Mouse (Mus musculus) liver, embryonic 16.5 days (tissue): ENCODE measurements around the gene Gm10600. TPM values are rescaled to one million over a fixed set of nuclear protein-coding genes. Genes with fewer than 3 reads are reported as not detected.
"Not testable (repeated sequence)": the region's sequence is repeated elsewhere in the genome, so short reads cannot be mapped to it uniquely, and the experiment has no call there.

ENCODE experiments used
- ATAC-seq: fragments of 200-750 bp; cut with Nextera tagmentation; 2 replicates; pipeline ENCODE4 v1.8.0; 2017; ENCODE audit warnings: low read depth, mild to moderate bottlenecking, moderate number of reproducible peaks, moderate library complexity
- H3K27ac ChIP-seq: fragments of 300-500 bp; sonication (generic); 2 replicates; pipeline ENCODE4 v1.5.1; 2014; ENCODE audit warnings: mild to moderate bottlenecking, low read length
- H3K27me3 ChIP-seq: fragments of 300-500 bp; sonication (generic); 2 replicates; pipeline ENCODE4 v1.6.1; 2014; ENCODE audit warnings: low read depth, low read length, mixed read lengths; ENCODE audit not compliant: control insufficient read depth, insufficient read depth
- H3K36me3 ChIP-seq: fragments of 300-500 bp; sonication (generic); 2 replicates; pipeline ENCODE4 v1.6.1; 2014; ENCODE audit warnings: mild to moderate bottlenecking; ENCODE audit not compliant: control insufficient read depth, insufficient read depth
- H3K4me1 ChIP-seq: fragments of 300-500 bp; sonication (generic); 2 replicates; pipeline ENCODE4 v1.6.1; 2014; ENCODE audit warnings: low read depth, low read length, mixed read lengths; ENCODE audit not compliant: control insufficient read depth
- H3K4me2 ChIP-seq: fragments of 300-500 bp; sonication (generic); 2 replicates; pipeline ENCODE4 v1.6.1; 2014; ENCODE audit warnings: low read depth, low read length, mixed read lengths
- H3K4me3 ChIP-seq: fragments of 300-500 bp; sonication (generic); 2 replicates; pipeline ENCODE4 v1.5.1; 2014; ENCODE audit warnings: low read depth, mild to moderate bottlenecking, low read length
- H3K9ac ChIP-seq: fragments of 300-500 bp; sonication (generic); 2 replicates; pipeline ENCODE4 v1.6.1; 2014; ENCODE audit warnings: low read depth, low read length
- H3K9me3 ChIP-seq: fragments of 300-500 bp; sonication (generic); replicated peaks from 2 replicates; pipeline ENCODE4 v1.6.1; 2016; ENCODE audit warnings: low read length; ENCODE audit not compliant: control insufficient read depth
- WGBS: fragments of 180-500 bp; shearing (Covaris S2); extraction: QIAGEN DNeasy Blood & Tissue Kit; methylation state at CpG from one replicate; pipeline ENCODE4 v1.1.7; 2014; ENCODE audit not compliant: insufficient replicate concordance; 5-methylcytosine and 5-hydroxymethylcytosine counted together
- polyA plus RNA-seq: library from polyadenylated mRNA; unstranded; fragments of >200 nt; fragmentation: Nextera tagmentation; extraction: Ambion mirVana; gene quantifications from 2 replicates; pipeline ENCODE4 v1.2.1, GENCODE M21; 2015

The Gm10600 gene
- 0.05 TPM in 1 of 2 replicates, not detected in the other for polyA plus RNA-seq

DNA sequence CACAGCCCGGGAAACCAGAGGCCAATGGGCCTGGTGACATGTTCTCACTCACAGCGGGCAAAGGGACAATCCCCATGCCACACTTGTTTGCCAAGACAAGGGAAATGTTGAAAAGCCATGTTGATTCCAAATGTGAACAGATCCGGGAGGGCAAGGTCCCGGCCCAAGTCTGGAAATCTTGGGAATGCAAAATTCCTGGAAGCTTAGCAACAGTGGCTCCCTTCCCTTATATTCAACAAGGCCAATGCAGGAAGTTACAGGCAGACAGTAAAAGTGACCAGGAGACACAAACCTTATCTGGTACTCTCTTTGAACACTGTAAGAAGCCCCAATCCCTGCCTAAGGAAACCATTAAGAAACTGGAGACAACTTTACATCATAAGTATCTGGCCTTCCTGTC, at the start of gene Gm10600:
Gene Gm10600, plus strand, starts transcription at position 301 of the 400 bp plus-strand sequence.
- H3K4me1 ChIP-seq = not testable (repeated sequence)
- WGBS = no CpG with 5 or more reads among the region's 4 CpGs

DNA sequence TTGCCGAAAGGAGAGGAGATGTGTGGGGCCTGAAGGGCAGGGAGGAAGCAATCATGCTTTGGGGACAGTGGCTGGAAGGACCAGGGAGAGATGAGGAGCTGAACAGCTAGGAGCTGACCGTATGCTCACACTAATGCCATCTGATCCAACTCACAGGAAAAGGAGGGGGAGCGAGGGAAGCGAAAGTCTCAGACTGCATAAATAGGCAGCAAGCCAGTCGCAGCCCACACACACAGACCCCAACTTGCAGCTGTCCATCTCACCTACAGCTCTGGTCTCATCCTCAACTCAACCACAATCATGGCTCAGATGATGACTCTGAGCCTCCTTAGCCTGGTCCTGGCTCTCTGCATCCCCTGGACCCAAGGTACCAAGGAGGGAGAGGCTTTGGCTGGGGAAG, 15.0 kb downstream of the Gm10600 start, which contains the start of gene Ccl21b:
Gene Ccl21b, plus strand, starts transcription at position 301 of the 400 bp plus-strand sequence.
- WGBS = no CpG with 5 or more reads among the region's 5 CpGs
- ATAC-seq = not testable (repeated sequence)

More for the DNA sequence above, at the start of gene Gm10600:
- not testable (repeated sequence) for H3K4me2 ChIP-seq, ATAC-seq, H3K4me3 ChIP-seq, H3K36me3 ChIP-seq, H3K27me3 ChIP-seq, H3K27ac ChIP-seq, H3K9me3 ChIP-seq, H3K9ac ChIP-seq

More for the DNA sequence above, 15.0 kb downstream of the Gm10600 start, which contains the start of gene Ccl21b:
- not testable (repeated sequence) for H3K9ac ChIP-seq, H3K27ac ChIP-seq, H3K27me3 ChIP-seq, H3K4me1 ChIP-seq, H3K4me3 ChIP-seq, H3K36me3 ChIP-seq, H3K4me2 ChIP-seq, H3K9me3 ChIP-seq

Other genes starting within 250 kb of the Gm10600 start
- not detected in 2 replicates for gene Gm21093, start 205.9 kb upstream of the Gm10600 start, polyA plus RNA-seq
- gene Gm3893, start 149.4 kb upstream of the Gm10600 start, polyA plus RNA-seq = not detected in 2 replicates
- gene Gm13304, start 125.8 kb upstream of the Gm10600 start, polyA plus RNA-seq = 0.29 TPM in 1 of 2 replicates, not detected in the other
- gene Gm13306, start 87.2 kb upstream of the Gm10600 start, polyA plus RNA-seq = not detected in 2 replicates
- 0.27 TPM in 1 of 2 replicates, not detected in the other for gene Gm13305, start 72.0 kb upstream of the Gm10600 start, polyA plus RNA-seq
- gene Ccl21b, start 15.1 kb downstream of the Gm10600 start, polyA plus RNA-seq = not detected in 2 replicates
- not detected in 2 replicates for gene Gm21953, start 53.6 kb downstream of the Gm10600 start, polyA plus RNA-seq
- not detected in 2 replicates for gene Fam205a3, start 77.7 kb downstream of the Gm10600 start, polyA plus RNA-seq
- not detected in 2 replicates for gene Gm21586, start 198.7 kb downstream of the Gm10600 start, polyA plus RNA-seq
- not detected in 2 replicates for gene Gm2163, start 226.1 kb downstream of the Gm10600 start, polyA plus RNA-seq